ENCODE assay signal across 9 mouse cellular contexts in the genomic region with DNA sequence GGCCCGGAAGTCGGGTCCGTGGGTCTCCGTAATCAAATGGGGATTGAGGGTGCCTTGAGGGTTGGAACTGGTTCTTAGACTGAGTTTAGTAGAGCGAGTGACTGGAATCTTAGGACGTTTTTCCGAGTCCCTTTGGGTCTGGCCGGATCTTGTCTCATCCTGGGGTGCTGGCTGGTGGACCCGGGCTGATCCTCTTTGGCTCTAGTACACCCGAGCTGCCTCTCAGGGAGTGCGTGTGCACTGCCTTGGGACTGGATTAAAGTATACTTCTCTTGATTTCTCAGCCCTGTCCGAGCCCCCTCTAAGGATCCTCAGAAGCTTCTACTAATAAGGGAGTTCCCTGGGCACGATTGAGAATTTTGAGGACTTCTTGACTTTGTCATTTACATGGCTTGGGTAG. TPM values are rescaled to one million over a fixed set of nuclear protein-coding genes. Genes with fewer than 3 reads are reported as not detected.
DNase-seq lines count a peak whose midpoint lies in the region; ATAC-seq and TF ChIP-seq lines count a peak whose summit lies in the region.
"Had no signal": no experiment of that assay in that cellular context is flagged by ENCODE, and none has a peak within 500 bp of the region (broad histone marks: within the 10 kb centered on the region; RNA-seq: fewer than 3 reads in every experiment).

No protein-coding gene starts in this region.

- no peak for TF ChIP-seq EP300 in liver, postnatal 0 days (IDR thresholded peaks at IDR 0.05; ENCODE audit: low read depth)

- DNase-seq in frontal cortex, adult 2 months (ENCODE audit: extremely low spot score in 1 of 2, low spot score in 1 of 2) = no peak
- no peak for DNase-seq in liver, postnatal 0 days
- DNase-seq in adrenal gland, postnatal 14 days = no peak
- DNase-seq in cerebellum, postnatal 14 days = no peak
- no peak for DNase-seq in right cerebral cortex, postnatal 25 days

- no peaks in the 10 kb centered on the region for H3K9me3 ChIP-seq in E14TG2a.4 (ENCODE audit: low read length)
- H3K9me3 ChIP-seq in forebrain, embryonic 15.5 days = no peaks in the 10 kb centered on the region
- no peaks in the 10 kb centered on the region for H3K9me3 ChIP-seq in liver, postnatal 0 days (ENCODE audit: low read length)

- H3K4me2 ChIP-seq in forebrain, embryonic 15.5 days (replicated peaks) = peak overlapping the region; percentile 52
- H3K4me2 ChIP-seq in liver, postnatal 0 days (ENCODE audit: low read depth, low read length) = peak overlapping the region; percentile 74

- 17% methylated on average over 13 of the region's 13 CpGs for WGBS in forebrain, embryonic 15.5 days
- WGBS in liver, postnatal 0 days (ENCODE audit: insufficient replicate concordance) = 17% methylated on average over 13 of the region's 13 CpGs

- TF ChIP-seq CTCF in E14TG2a.4 (conservative IDR thresholded peaks at IDR 0.05; ENCODE audit: low read length) = no peak
- TF ChIP-seq CTCF in liver, postnatal 0 days (IDR thresholded peaks at IDR 0.05; ENCODE audit: low read depth) = no peak

- H3K27ac ChIP-seq in forebrain, embryonic 15.5 days (replicated peaks) = peak overlapping the region; percentile 57; the same call in 1 of the 2 replicates
- H3K27ac ChIP-seq in liver, postnatal 0 days (ENCODE audit: low read depth) = peak overlapping the region; percentile 88

- H3K9ac ChIP-seq in forebrain, embryonic 15.5 days (replicated peaks) = peak overlapping the region; percentile 50
- H3K9ac ChIP-seq in liver, postnatal 0 days (replicated peaks) = peak overlapping the region; percentile 83

- H3K27me3 ChIP-seq in E14TG2a.4 (ENCODE audit: insufficient read depth, low read length) = no peaks in the 10 kb centered on the region
- no peaks in the 10 kb centered on the region for H3K27me3 ChIP-seq in forebrain, embryonic 15.5 days
- H3K27me3 ChIP-seq in liver, postnatal 0 days (ENCODE audit: insufficient read depth, low read length) = no peaks in the 10 kb centered on the region

- H3K36me3 ChIP-seq in E14TG2a.4 (ENCODE audit: insufficient read depth, low read length) = peaks cover 36% of the 10 kb centered on the region
- H3K36me3 ChIP-seq in forebrain, embryonic 15.5 days = no peaks in the 10 kb centered on the region
- peaks cover 12% of the 10 kb centered on the region for H3K36me3 ChIP-seq in liver, postnatal 0 days (replicated peaks; ENCODE audit: insufficient read depth, low read length)

- peak overlapping the region; percentile 85 for H3K4me3 ChIP-seq in E14TG2a.4 (replicated peaks; ENCODE audit: low read length)
- peak overlapping the region; percentile 59 for H3K4me3 ChIP-seq in forebrain, embryonic 15.5 days
- H3K4me3 ChIP-seq in liver, postnatal 0 days (ENCODE audit: low read depth, low read length) = peak overlapping the region; percentile 68

- peak; percentile 11; the same call in 1 of the 2 replicates for ATAC-seq in frontal cortex, adult (ENCODE audit: low TSS enrichment)
- ATAC-seq in forebrain, embryonic 15.5 days (replicated peaks) = peak; percentile 30; the same call in 1 of the 2 replicates
- ATAC-seq in liver, postnatal 0 days = peak; percentile 22

- peaks cover 18% of the 10 kb centered on the region for H3K4me1 ChIP-seq in E14TG2a.4 (replicated peaks; ENCODE audit: low read depth, low read length)
- peaks cover 11% of the 10 kb centered on the region for H3K4me1 ChIP-seq in forebrain, embryonic 15.5 days
- peaks cover 11% of the 10 kb centered on the region; the same call in 1 of the 2 replicates for H3K4me1 ChIP-seq in liver, postnatal 0 days (ENCODE audit: insufficient read depth)

RNA-seq across cellular contexts. Expression of gene Piga, which starts 0.4 kb away (rescaled TPM):
- polyA plus RNA-seq in frontal cortex, adult 2 months (2012; rRNA removed) = 5.0 and 5.7 TPM in 2 replicates
- polyA plus RNA-seq in forebrain, embryonic 15.5 days (2015; fragmentation: Nextera tagmentation; extraction: Ambion mirVana) = 8.0 and 8.5 TPM in 2 replicates
- polyA plus RNA-seq in liver, postnatal 0 days (2015; fragmentation: Nextera tagmentation; extraction: Ambion mirVana) = 5.3 and 5.8 TPM in 2 replicates
- total RNA-seq in adrenal gland, postnatal 14 days (2021) = 8.2 and 9.4 TPM in 2 replicates

RNA-seq across cellular contexts. Expression of gene Asb11, which starts 16.8 kb away (rescaled TPM):
- 5.0 and 5.6 TPM in 2 replicates for polyA plus RNA-seq in frontal cortex, adult 2 months (2012; rRNA removed)
- polyA plus RNA-seq in forebrain, embryonic 15.5 days (2015; fragmentation: Nextera tagmentation; extraction: Ambion mirVana) = 0.13 TPM in 1 of 2 replicates, not detected in the other
- 0.12 and 0.26 TPM in 2 replicates for polyA plus RNA-seq in liver, postnatal 0 days (2015; fragmentation: Nextera tagmentation; extraction: Ambion mirVana)
- not detected in 2 replicates for total RNA-seq in adrenal gland, postnatal 14 days (2021)
- total RNA-seq: hematopoietic stem cell, adult 5-6 weeks had no signal

RNA-seq across cellular contexts. Expression of gene Vegfd, which starts 46.8 kb away (rescaled TPM):
- polyA plus RNA-seq in frontal cortex, adult 2 months (2012; rRNA removed) = 1.3 and 2.2 TPM in 2 replicates
- 0.52 and 0.95 TPM in 2 replicates for polyA plus RNA-seq in forebrain, embryonic 15.5 days (2015; fragmentation: Nextera tagmentation; extraction: Ambion mirVana)
- polyA plus RNA-seq in liver, postnatal 0 days (2015; fragmentation: Nextera tagmentation; extraction: Ambion mirVana) = 0.31 and 0.38 TPM in 2 replicates
- total RNA-seq in adrenal gland, postnatal 14 days (2021) = 39.1 and 48.2 TPM in 2 replicates
- total RNA-seq: hematopoietic stem cell, adult 5-6 weeks had no signal
